Mouse (Mus musculus): ENCODE results near the gene Gm29666.
A peak's percentile ranks its signal among the peaks of the same experiment; 100 is the strongest.
"Not testable (repeated sequence)": the region's sequence is repeated elsewhere in the genome, so short reads cannot be mapped to it uniquely, and the experiment has no call there.

Gene Gm29666

DNA sequence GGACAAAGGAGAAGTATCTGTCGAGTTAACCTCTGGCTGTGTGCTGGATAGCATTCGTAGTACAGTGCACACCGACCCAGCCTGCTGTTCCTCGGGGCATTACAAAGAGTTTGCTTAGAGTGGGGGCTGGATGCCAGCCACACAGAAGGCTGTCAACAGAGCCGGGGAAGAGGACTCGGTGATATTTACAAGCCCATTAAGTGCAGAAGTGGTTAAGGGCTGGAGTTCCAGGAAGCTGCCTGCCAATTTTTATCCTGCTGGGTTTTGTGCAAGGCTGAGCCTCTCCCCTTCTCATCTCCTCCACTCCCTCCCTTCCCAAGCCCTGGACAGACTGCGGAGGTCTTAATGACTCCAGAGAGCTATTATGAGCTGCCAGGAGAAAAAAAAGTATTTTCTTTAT, 21.8 kb downstream of the Gm29666 start:
- DNase-seq = no peak

DNA sequence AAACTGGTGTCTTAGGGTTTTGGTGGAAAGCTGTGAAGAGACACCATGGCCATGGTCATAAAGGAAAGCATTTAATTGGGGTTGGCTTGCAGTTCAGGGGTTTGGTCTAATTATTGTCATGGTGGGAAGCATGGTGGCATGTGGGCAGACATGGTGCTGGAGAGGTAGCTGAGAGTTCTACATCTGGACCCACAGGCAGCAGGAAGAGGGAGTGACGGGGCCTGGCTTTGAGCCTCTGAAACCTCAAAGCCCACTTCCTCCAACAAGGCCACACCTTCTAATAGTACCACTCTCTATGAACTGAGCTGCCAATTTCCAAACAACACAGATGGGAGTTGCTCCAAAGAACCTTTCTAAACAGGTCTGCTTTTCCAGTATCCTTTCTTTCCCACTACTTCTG, 23.2 kb downstream of the Gm29666 start:
- DNase-seq = no peak

DNA sequence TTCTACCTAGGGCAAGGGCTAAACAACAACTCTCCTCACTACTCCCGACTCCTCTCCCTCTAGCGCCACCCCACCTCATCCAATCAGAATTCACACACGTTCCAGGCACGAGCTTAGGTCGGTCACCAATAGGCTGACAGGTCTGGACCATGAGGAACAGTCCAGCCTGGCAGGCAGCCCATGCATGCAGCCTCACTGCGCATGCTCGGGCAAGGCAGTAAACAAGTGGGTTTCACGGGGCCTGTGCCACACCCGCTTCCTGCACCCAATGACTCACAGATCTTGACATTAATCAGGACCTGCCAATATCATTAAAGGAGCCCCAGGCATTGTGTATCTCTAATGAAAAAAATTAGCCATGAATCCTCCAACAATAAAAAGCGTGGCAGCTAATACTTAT, 23.6 kb downstream of the Gm29666 start:
- not testable (repeated sequence) for DNase-seq

DNA sequence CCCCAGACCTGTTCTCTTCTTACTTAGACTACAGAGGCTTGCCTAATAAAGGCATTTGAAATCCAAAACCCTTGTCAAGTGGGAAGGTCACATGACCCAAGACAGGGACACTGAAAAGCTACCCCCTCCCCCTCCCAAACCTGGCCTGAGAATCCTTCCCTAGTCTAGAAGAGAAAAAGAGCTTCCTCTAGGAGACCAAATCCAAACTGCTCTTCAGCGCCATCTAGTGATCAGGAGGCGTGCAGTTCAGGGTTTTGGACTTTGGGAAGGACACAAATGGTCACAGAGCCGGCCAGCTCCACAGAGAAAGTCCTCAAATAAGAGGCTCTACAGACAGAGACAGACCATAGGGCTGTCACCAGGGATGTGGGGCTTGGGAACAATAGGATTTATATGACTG, 28.2 kb downstream of the Gm29666 start:
- peak; percentile 79 for DNase-seq

DNA sequence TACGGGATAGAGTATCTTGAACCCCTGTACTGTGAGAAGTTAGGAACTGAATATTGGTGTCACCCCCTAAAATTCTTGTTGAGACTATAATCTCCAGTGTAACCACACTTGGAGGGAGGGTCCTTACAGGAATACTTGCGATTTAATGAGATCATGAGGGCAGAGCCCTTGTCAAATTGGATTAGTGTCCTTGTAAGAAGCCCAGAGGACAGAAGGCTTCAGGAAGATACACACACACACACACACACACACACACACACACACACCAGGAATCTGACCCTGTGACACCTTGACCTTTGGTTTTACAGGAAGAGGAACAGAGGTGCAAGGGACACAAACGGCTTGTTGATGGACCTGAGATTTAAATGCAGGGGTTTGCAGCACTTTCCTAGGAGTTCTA, 28.6 kb downstream of the Gm29666 start:
- DNase-seq = no peak

DNA sequence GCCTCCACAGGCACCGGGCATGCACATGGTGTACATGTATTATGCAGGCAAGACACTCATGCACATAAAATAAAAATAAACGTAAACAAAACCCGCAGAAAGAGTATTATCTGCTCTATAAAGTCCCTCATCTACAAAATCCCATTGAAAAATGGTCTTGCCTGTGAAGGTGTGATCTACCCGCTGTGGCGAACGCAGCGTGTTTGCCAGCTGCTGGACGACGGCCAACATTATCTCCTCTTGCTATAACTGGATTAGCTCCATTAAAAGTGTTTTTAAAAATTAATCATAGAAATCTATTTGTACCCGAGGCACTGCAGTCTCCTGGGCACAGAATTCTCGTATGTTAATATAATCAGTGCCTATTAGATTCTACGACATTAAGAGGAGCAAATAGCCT, 31.8 kb downstream of the Gm29666 start:
- DNase-seq = peak; percentile 9

DNA sequence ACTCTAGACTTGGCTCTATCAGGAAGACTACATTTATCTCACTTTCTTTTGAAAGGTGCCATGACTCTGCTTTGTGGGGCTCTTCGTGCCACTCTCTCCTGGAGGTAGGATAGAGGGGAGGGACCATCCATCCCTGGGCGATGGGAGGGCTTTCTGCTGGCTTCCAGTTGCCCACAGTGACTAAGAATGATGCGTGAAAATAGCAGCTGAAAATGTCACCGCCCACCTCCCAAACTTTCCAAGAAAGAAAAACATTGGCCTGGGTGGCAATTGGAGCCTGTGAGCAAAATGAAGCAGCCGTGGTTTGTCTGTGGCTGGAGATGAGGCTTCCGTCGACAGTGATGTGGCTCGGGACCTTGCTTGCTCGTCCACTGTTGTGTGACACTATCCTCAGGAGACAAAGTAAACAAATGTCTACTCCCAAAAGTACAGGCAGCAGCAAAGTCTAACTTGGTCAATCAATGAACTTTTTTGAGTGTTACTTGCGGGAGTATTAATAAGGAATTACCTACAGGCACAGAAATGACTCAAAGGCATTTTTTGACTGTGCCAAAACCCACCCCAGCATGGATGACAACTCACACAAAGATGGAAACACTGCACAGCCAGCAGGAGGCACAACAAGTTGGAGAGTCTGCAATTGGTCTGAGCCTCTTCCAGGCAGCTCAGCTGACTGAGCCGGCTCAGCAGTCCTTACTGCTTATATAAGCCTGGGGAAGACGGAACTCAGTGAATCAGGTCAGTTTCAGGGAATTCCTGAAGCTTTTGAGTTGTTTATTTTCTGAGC, 42.6 kb downstream of the Gm29666 start:
- DNase-seq = no peak

DNA sequence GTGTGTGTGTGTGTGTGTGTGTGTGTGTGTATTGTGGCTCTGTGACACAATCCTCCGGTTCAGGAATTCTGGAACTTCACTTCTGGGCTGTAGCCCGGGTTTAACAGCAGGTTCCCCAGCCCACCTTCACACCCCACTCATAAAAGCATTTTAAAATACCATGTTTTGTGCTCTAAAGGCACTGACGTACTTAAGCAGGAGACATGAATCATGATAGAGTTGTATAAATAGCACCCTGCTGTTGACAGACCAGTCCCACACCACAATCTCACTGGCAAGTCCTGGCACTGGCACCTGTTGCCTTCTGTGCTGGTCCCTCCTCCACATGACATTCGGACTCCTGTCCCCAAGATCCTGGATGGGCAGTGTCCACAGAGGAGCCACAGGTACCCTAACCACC, 46.0 kb downstream of the Gm29666 start:
- DNase-seq = no peak

DNA sequence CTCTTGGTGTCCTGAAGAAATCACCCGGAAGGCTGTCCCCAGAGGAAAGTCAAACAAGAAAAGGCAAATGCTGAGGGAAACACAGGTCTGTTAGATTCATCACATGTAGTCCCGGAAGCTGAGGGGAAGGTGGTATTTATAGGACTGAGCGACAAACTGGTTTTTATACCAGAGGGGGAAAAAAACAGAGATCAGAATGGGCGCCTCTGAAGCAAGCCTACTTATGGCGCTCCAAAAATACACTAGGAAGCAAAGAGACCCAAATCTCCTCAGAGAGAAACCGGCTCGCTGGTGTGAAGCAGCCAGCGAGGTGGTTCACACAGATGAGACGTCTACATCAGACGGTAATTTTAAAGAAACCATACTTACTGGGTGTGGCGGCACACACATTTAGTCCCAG, 46.8 kb downstream of the Gm29666 start:
- no peak for DNase-seq

DNA sequence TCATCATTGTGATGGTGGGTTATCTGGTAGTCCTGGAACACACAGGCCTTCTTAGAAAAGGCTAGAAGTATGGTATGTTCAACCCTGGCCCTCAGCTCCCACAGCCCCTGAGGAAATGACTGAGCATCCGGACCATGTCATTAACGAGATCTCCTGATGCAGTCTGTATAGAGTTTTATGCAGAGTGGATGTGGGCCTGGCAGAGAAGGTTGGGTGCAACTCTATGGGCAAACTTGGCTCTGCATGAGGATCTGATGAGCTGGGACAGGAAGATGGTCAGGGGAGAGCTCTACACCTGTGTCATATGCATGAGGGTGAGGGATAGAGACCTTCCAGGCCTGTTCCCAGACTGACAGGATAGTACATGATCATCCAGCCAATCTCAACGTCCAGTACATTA, 48.0 kb downstream of the Gm29666 start:
- DNase-seq = no peak

DNA sequence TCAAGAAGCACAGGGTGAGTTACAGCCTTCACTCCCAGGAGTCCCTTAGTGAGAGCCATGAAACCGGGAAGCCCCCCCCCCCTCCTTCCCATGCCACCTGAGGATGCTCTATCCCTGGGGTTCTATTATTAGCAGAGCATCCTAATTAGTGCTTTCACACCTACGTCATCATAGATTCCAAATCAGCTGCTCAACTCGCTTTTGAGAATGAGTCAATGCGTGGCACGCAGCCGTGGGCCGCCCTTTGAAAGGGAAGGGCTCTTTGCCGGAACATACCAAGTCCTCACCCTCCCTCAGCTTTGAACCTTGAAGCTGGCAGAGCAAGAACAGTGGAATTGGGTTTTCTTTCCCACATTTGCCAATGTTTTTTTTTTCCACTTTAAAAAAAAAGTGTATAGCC, 57.9 kb downstream of the Gm29666 start:
- DNase-seq = no peak
